Mouse (Mus musculus) kidney, adult 9 months (tissue): Measurements from ENCODE around the gene Dlg2.
A peak's percentile ranks its signal among the peaks of the same experiment; 100 is the strongest.

Experiments used
- DNase-seq: peaks from one replicate; pipeline ENCODE4 v3.0.0; 2022

The Dlg2 gene

DNA sequence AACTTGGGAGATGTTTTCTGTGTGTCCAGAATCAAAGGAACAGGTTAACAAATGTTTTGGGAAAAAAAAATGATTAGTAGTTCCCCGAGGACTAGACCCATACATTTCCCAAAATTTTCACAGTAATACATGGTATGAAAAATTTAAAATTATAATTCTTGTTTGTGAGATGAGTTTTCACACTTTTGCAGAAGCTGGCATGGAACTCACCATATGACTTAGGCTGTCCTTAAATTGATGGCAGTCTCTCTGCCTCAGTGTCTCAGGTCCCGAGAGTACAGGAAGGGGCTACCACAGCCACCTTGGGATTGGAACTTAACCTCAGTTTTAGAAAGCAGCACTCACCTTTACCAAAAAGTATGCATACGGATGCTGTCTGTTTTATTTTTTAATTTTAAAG, 622.0 kb downstream of the Dlg2 start:
- DNase-seq: no peak

DNA sequence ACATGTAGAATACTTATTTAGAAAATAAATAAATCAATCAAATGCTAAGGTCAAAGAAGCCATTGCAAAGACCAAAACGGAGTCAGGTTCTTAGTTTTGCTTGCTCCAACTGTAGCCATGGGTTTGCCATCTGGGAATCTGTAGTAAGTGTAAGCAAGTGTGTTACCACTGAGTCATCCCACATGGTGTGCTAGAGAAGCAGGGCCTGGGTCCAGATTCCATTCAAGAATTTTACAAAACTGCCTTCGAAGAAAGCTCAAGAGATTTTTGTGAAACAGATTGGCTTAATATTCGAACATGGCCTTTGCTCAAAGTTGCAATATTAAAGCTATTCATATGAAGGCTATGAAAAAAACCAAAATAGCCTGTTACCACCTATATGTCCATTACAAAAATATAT, 633.1 kb downstream of the Dlg2 start:
- DNase-seq: no peak

DNA sequence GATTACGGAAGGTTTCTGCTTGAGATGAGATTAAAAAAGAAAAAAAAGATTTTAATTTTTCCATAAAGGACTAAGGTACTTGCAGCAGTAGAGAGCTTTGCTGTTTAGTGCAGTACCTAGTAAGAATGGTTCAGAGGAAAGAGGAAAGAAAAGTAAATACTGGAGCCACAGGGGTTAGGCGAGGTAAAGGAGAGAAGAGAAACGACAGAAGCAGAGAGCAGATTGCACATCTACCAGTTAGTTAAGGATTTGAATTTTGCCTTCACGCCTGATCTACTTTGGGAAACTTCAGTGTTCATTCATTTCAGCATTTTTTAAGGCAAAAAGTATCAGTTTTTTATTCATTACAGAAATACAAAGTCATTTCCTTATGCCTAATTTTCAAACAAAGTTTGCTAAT, 655.7 kb downstream of the Dlg2 start:
- DNase-seq: no peak

DNA sequence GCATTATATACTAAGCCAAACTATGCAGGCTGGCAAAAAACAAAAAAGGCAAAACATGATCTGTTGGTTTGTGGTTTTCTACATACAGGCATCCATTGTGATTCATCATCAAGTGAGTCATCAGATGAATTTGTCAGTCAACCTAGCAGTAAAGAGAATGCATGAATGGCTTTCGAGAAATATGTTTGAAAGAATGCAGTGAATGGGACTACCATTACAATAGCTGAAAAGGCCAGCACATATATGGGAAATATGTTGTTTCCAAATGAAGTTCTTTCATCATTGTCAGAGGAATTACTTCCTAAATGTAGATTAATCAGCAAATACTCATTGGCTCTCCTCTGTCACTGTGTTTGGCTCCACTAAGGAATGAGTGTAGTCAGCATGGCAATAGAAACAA, 677.6 kb downstream of the Dlg2 start:
- DNase-seq: no peak

DNA sequence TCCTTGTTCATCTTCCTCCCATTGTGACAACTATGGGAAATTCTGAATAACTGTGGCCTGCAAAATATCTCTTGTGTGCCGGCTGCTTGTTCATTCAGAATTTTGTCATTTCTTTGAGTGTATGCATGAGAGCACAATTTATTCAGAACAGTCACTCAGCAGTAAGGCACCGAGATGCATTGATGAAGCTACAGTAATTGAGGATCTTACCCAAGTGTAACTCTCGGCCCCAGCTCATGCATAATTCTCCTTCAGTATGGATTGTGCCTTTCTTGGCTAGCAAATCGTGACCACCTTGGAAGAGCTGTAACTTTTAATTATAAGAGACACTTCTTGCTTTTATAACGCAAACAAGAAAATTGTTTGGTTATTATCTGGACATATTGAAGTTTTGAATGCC, 682.7 kb downstream of the Dlg2 start:
- DNase-seq: no peak

DNA sequence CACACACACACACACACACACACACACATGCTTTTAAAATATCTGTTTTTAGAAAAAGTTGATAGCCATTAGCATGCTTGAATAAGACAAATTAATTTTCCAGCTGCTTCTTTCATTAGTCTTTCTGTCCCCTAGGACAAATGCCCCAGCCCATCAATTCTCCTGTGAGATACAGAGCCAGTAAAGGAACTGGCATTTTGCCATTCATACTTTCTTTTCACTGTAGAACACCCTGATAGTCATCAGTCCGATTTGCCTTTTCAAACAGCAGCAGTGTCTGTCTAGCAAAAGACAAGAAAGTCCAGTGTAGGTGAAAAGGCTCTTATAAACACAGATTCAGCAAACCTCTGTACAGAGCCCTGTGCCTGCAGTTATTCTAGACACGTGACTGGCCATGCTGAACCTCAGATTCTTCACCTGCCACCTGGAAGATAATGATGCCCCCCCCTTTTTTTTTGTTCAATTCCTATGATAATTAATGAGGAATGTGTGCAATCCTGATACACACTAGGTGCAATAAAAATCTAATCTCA, 685.2 kb downstream of the Dlg2 start:
- no peak for DNase-seq

DNA sequence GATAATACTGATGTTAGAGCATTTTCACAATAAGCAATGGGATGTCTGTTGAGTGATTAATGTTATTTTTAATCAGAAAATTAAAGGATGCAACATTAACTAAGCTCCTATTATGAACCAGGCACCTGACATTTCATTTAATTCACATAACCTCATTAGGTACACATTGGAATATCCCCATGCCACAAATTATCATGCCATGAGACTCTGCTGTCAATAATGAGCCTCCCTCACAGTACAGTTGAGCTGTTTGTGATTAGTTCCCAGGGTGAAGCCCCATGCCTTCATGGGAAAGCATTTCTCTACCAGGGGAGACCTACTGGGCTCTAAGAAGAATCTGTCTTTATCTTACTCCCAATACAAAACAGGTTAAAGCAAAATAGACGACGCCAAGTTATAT, 697.1 kb downstream of the Dlg2 start:
- no peak for DNase-seq

DNA sequence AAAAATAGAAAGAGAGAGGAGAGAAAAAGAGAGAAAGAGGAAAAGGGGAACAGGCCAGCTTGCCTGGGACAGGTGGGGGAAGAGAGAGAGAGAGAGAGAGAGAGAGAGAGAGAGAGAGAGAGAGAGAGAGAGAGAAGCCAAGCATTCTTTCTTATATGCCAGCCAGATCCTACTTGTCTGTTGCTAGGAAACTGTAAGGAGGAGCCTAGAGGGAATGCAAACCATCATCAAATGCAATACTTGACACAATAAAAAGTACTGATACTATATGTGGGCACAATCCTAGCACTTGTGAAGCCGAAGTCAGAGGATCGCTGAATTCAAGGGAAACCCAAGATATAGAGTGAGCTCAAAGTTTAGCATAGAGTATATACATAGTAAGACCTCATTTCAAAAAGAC, 711.7 kb downstream of the Dlg2 start:
- DNase-seq: no peak

DNA sequence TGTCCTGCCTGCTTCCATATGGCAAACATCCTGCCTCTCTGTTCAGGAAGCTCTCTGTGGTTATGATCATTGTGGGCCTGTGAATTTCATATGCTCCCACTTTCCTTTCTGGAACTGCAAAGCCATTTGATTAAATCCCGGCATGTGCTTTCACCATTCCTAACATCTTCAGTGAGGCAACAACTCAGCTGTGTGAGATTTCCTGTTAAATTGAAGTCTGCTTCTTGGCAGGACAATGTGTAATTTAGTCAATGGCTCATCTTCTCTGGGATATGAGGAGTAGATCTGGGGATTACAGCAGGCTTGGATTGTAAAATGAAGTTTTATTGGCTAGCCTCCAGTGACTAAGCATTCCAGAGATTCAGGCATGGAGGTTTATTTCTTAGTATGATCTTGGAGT, 722.9 kb downstream of the Dlg2 start:
- no peak for DNase-seq

DNA sequence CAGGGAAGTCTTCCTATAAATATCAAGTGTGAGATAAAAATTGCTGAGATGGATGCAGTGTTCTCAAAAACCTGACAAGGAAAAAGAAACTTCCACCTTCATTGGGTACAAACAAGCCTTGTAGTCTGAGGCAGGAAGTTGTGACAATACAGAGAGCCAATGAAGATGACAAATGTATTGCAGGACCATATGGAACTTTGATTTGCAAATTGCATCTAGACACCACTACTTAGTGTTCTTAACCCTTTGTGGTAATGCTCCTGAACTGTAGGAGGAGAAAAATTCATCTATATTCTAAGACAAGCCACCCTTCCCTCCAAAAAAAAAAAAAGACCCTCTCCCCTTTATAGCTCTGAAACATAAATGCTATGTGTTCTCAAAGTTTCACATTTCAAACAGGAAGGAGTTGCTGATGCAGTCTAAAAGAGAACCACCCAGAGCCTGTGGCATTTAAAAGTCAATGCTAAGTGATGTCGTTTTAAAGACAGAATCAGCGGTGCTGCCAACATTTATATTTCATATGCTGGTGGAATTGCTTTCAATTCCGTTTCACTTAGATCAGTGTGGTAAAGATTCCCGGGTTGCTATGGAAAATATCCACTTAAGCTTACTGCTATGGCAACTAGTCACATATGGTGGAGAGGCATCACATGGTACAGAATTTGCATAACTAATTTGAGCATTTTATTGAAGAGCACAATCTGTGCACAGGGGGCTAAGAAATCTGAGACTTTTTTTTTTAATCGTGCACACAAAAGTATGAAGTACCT, 731.8 kb downstream of the Dlg2 start:
- DNase-seq: no peak

DNA sequence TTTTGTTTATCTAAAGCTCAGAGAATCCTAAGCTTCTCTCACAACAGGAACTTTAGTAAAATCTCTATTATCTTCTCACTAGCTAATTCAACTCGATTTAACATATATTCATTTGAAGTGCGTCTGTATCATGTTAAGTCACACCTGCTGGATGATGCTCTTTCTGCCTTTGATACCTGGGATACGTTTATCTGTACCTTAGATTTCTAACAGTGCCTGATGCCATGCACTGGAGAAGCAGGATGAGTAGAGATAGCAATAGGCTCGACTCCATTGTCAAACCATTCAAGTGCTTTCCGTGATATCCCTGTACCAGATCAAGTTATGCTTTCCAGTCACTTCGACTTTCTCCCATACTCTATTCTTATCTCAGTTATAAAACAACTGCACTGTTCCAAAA, 732.5 kb downstream of the Dlg2 start:
- DNase-seq: no peak

DNA sequence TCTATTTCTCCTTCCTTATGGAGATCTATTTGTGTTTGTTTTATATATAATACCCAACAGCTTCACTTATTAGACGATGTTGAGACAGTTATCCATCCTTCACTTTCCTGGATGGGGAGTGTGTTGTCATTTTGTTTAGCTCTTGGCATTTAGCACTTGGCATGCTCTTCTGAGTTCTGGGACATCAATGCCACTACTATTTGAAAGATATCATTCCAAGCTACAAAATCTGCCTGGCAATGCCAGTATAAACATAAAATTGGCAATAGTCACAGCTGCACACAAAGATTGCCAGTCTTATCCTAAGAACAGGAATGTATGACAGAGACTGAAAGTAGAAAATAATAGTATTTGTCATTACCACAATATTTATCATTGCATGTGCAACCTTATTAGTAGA, 735.8 kb downstream of the Dlg2 start:
- no peak for DNase-seq

DNA sequence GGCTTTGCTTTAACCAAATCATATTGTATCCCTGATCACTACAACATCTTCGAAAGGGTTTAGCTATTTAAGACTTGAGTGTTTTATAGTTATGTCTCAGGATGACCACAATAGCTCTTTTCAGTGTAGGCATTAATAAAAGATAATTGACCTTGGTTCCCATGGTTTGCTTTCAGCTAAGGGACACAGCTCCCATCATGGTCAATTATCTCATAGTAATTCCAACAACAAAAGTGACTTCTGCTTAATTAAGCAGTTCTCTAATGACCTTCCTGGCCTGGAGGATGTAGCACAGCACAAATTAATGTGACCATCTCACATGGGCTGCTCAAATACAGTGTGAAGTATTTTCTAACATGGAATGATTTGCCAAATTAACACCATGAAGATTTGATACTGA, 738.4 kb downstream of the Dlg2 start:
- DNase-seq: no peak

DNA sequence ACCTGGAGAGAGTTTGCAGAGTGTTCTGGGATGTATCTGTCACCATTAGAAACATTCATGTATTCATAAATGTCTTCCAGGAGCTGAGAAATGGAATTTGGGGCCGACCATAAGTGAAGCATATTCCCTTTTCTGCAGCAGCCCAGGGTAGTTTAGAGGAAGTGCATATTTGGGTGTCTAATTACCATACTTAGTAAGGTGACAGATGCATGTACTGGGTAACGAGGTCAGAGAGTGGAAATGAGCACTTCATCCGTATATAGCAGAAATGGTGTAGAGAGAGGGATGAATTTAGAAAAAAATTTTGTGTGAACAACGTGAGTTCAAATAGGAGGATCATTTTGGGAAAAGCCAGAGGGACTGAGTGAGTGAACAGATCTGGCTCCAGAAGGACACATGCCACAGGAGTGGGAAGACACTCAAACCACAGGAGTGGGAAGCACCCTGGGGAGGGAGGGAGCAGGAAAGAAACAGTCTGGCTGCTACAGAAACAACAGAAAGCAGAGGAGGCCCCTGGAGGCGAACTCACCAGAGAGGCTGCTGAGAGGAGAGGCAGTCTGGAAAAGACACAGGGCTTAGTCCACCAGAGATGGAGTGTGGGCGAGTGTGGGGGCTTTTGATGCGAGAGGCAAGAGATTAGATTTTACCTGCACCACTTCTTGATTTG, 742.0 kb downstream of the Dlg2 start:
- DNase-seq: no peak

DNA sequence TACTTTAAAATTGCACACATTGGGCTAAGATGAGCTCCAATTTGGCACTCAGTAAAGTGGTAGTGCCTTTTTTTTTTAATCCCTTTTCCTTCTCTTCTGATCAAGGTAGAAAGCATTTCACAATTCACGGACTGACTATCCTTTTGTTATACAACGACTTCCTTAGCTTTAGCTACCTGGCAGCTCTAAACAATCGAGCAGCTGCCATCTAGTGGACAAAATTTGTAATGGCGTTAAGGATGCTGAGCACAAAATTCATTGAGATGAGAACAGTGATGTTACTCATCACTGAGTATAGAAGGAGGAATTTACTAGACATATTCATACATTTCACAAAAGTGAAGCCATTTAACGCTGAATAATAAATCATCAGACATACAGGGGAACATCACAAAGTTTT, 750.0 kb downstream of the Dlg2 start:
- DNase-seq: peak; percentile 70

DNA sequence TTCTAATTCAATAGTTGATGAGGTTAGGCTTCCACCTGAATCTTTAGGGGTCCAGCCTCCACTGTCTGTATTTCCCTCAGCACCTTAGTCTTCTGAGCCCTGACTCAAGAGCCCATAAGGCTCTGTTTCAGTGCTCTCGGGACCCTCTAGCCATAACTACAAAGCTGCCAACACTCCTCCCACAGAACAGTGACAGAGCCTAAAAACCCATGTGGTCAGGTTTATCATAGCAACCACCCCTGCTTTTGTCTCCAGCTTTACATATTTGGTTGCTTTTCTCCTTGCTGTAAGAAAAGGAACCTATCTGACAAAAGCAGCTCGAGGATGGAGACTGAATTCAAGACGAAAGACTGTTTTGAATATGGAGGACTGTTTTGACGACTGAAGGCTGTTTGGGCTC, 765.2 kb downstream of the Dlg2 start:
- DNase-seq: no peak

DNA sequence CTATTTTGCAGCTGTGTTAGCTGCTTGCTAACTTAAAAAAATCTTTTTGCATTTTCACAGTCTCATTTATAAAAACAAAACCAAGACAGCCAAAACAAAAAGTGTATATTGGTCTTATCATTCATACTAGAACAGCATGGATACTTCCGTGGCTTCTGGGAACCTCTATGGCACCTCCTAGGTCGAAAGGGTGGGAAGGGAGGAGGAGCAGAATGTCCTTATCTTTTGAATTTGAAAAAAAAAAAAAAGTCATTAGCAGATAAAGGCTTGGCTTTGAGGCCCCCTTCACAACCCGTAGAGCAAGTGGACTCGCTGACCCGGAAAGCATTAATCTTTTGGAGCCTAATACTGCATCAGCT, 785.2 kb downstream of the Dlg2 start:
- no peak for DNase-seq

DNA sequence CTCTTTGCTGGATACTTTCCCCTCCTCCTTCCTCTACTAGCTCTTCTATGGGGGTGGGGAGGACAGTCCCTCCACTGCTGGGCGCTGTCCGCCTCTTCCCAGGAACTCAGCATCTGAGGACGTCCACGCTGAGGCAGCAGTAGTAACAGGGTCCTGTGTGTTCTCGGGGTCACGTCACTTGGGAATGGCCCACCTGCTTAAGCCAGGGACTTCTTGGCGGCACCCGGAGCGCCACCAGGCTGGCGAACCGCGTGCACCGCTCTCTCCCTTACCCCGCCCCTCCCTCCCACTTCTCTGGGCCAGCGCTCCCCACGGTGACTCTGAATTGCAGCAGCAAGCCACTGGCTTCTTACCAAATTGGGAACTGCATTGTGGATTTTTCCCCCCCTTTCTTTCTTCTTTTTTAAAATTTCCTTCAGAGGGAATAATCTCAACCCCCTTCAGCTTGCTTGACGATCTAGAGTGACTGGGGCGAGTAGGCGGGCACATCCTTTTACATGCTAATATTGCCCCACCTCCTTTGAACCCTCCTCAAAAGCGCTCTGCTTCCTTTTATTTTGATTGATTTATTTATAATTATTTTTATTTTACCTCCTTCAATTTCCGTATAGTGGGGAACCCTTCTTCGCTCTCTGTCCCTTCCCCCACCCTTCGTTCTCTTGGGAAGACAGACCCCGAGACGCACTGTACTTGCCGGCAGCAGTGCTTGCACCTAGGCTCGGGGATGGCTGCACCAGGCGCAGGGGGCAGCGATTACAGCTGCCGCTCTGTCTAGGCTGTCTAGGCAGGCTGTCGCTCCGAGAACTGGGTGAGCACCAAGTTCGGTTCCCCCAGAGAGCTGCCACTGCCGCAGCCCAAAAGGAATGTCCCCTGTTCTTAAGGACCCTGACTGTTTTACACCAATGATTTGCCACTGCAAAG, 785.8 kb downstream of the Dlg2 start:
- DNase-seq: peak; percentile 3

DNA sequence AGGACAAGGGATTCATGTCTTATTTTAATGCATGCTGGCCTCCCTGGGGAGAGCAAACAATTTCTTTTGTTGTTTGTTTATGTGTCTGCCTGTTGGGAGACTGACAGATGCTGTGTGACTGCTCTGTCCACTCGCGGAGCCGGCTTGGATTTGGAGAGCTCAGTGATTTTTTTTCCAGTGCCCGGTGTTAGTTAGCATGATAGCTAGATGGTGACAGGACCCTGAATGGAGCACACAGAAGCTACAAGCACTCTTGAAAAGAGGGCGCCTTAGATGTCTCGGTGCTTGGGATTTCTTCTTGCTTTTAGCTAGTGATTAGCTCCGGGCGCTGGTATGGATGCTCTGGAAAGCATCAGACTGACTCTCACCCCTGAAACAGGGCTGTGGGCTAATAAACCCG, 786.5 kb downstream of the Dlg2 start:
- DNase-seq: no peak

DNA sequence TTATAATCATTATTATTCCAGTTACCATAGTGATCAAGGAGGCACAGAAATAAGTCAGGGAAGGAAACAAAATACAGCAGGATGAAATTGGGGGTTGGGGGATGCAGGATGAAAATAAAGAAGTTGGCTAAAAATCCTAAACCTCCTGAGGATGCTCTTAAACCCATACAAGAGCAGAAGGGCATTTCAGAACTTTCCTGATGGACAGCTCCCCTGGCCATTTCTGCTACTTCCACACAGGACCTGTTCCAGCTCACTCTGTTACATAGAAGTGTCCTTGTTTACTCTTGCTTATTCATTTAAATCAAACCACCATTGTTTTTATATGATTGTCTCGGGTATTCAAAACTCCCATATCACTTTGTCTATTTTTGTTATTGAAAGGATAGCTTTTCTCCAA, 791.3 kb downstream of the Dlg2 start:
- peak; percentile 28 for DNase-seq

DNA sequence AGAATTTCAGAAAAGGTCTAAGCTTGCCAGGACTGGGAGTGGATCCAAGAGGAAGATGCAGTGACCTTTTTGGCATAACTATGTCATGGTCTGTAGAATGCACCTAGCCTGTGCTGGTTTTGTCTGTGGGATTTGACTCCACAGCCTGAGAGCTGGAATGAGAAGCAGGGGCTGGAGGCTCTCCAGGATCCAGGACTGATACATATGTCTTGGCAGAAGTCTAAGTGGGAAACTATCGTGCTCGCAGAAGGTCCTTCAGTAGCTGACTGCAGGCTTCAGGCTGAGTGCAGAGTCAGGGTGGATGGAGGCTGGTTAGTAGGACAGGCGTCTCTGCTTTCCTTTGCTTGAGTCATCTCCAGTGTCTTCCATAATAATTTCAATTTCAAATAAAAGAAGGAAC, 807.7 kb downstream of the Dlg2 start:
- DNase-seq: no peak

DNA sequence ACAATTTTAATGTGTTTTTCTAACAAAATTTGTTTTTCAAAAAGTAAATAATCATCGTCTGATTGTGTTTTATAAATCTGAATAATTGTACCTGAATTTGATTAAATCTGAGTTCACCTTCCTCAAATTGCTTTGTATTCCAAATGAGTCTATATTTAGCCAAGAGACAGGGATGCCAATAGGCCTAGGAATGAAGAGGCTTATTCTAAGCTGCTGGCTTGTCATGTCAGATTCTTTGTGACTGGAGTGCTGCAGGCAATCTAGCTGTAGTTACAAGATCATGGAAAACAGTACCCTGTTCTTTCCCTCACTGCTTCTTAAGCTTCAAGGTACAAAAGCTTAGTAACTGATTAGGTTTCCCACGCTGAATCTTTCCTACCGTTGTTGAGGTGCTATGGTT, 811.9 kb downstream of the Dlg2 start:
- DNase-seq: no peak

DNA sequence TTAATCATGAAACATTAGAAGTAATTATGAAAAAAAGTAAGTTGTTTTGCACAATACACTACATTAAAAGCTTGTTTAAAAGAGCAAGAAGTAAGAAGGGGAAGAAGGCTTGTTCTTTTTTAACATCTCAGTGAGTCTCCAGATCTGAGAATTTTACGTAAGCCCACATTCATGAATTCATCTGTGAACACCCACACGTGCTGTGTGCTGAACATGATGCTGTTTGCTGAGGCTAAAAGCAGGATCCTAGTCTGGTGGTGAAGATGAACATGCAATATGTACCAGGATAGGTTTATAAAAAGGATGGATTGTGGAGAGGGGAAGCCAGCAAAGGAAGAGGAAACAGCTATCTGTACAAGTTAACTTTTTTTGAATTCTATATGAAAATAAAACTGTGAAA, 819.7 kb downstream of the Dlg2 start:
- no peak for DNase-seq

DNA sequence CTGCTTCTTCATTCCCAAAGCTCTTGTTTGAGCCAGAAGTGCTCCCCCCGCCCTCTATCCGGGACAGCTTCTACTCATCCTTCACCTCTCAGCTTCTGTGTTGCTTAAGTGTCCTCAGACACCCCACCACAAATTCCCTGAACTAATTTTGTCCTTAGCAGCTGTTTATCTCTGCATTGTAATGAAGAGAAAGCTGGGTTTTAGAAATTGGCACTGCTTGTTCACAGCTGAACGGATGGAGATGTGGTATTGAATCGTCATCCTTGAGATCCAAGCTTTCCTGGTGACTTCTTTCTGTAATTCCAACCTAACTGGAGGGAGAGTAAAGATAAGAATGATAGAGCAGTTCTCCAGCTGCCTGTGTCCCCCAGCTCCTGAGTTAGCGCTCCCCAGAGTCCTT, 834.7 kb downstream of the Dlg2 start:
- no peak for DNase-seq
